Mouse (Mus musculus): ENCODE results near the gene Pla2g3. TPM values are rescaled to one million over a fixed set of nuclear protein-coding genes. Genes with fewer than 3 reads are reported as not detected.
A peak's percentile ranks its signal among the peaks of the same experiment; 100 is the strongest.

Gene Pla2g3
- total and polyA plus RNA-seq, 2 experiments, result 0.06 TPM; not detected in 1

DNA sequence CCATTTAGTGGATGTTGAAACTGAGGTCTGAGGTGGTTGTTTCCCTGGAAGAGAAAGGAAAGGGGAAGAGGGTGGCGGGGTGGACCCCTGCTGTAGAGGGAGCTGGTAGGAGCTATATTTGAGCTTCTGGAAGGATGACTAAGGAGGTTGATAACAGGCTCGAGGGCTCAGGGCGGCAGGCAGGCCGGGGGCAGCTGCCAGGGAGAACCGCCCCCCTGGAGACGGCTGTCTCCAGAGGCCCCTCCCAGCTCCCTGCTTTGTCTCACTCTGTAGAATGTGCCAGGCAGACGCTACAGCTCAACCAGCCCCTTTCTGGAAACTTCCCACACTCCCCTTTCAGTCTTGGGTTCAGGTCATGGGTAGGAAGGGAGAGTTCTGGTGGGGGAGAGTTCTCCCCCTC is 20.1 kb downstream of the Pla2g3 start:
- no peaks in the 10 kb centered on the region for H3K36me3 ChIP-seq (ENCODE audit: control insufficient read depth, insufficient read depth, low read length)
- H3K79me2 ChIP-seq (ENCODE audit: control insufficient read depth, insufficient read depth, low read length), result no peaks in the 10 kb centered on the region
- H3K9ac ChIP-seq (ENCODE audit: low read depth, low read length), result no peak overlapping the region
- no peak overlapping the region for H3K4me3 ChIP-seq (ENCODE audit: insufficient read depth, low read depth, low read length)
- H3K27me3 ChIP-seq (ENCODE audit: control insufficient read depth, insufficient read depth, low read length), result no peaks in the 10 kb centered on the region
- 69% methylated on average over 7 of the region's 7 CpGs for WGBS
- H3K27ac ChIP-seq (replicated peaks; ENCODE audit: insufficient read depth, low read depth, low read length), result no peak overlapping the region
- 0 out of 2 replicates have a peak, but pooled peaks cover 2% of the 10 kb centered on the region for H3K4me1 ChIP-seq (ENCODE audit: control insufficient read depth, insufficient read depth, low read length)
- DNase-seq (ENCODE audit: extremely low read depth, low read depth, low spot score), result no peak
- no peak for TF ChIP-seq POLR2A (IDR thresholded peaks at IDR 0.05; ENCODE audit: extremely low read depth, insufficient read depth, low read length)
- TF ChIP-seq CTCF (IDR thresholded peaks at IDR 0.05; ENCODE audit: low read depth, low read length), result no peak

DNA sequence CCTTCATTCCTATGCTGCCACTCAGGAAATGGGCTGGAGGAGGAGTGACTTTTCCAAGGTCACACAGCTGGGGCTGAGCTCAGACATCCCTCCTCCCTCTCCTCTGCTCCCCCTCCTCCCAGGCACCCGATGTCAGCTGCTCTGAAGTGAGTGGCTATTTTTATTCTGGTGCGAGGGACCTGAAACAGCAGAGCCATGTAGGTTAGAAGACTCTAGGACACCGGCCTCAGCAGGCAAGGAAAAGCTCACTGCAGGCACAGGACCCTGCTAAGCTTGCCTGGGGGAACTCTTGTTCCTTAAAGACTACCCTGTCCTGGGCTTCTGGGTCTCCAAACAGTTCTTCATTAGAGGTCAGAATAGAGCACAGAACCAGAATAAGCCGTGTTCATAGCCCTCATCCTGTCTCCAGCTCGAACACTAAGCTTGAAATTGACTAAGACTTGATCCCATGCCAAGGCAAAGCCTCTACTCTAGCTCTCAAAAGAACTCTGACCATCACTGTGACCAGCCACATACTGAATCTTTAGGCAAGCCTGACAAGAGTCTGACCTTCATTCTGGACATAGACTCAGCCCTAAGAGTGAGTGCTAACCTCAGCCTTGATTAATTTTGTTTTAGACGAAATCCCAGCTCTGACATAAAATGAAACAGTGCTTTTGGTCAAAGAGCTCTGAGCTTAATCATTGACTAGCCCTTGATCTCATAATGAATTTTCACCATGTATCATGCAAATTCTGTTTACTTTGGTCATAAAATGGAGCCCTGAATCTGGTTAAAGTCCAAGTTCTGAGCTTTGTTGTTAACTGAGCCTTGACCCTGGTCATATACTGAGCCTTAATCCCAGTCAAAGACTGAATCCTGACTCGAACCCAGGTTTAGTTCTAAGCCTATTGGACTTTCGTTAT is 21.3 kb downstream of the Pla2g3 start:
- H3K4me1 ChIP-seq (ENCODE audit: control insufficient read depth, insufficient read depth, low read length), result 0 out of 2 replicates have a peak, but pooled peaks cover 2% of the 10 kb centered on the region
- TF ChIP-seq POLR2A (IDR thresholded peaks at IDR 0.05; ENCODE audit: extremely low read depth, insufficient read depth, low read length) (no peak), CTCF (IDR thresholded peaks at IDR 0.05; ENCODE audit: low read depth, low read length) (no peak)
- H3K36me3 ChIP-seq (ENCODE audit: control insufficient read depth, insufficient read depth, low read length), result no peaks in the 10 kb centered on the region
- no peak overlapping the region for H3K9ac ChIP-seq (ENCODE audit: low read depth, low read length)
- H3K79me2 ChIP-seq (ENCODE audit: control insufficient read depth, insufficient read depth, low read length), result no peaks in the 10 kb centered on the region
- DNase-seq (ENCODE audit: extremely low read depth, low read depth, low spot score), result peak; percentile 75
- WGBS, result 36% methylated on average over 8 of the region's 8 CpGs
- no peak overlapping the region for H3K27ac ChIP-seq (replicated peaks; ENCODE audit: insufficient read depth, low read depth, low read length)
- H3K27me3 ChIP-seq (ENCODE audit: control insufficient read depth, insufficient read depth, low read length), result no peaks in the 10 kb centered on the region
- no peak overlapping the region for H3K4me3 ChIP-seq (ENCODE audit: insufficient read depth, low read depth, low read length)

DNA sequence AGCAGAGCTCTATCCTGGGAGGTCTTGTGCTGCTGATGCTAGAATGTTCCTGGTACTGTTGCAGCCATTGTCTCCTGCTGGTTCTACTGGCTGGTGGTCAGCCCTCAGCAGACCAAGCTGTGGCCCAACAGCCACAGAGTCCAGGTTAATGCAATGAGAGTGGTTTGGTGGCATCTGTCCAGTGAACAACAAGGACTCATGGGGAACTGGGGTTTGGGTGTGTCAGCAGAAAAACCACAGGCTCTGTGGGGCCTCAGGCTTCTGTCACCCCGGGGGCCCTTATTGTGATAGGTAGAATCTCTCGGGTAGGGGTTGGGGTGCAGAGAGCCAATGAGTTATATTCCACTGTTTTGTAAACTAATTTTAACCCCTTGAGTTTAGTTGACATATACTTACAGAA is 22.2 kb downstream of the Pla2g3 start:
- no peak overlapping the region for H3K27ac ChIP-seq (replicated peaks; ENCODE audit: insufficient read depth, low read depth, low read length)
- H3K4me1 ChIP-seq (ENCODE audit: control insufficient read depth, insufficient read depth, low read length), result peaks cover 3% of the 10 kb centered on the region; the same call in 1 of the 2 replicates
- 83% methylated on average over 2 of the region's 2 CpGs for WGBS
- peaks cover 2% of the 10 kb centered on the region; the same call in 1 of the 2 replicates for H3K27me3 ChIP-seq (ENCODE audit: control insufficient read depth, insufficient read depth, low read length)
- no peaks in the 10 kb centered on the region for H3K36me3 ChIP-seq (ENCODE audit: control insufficient read depth, insufficient read depth, low read length)
- no peaks in the 10 kb centered on the region for H3K79me2 ChIP-seq (ENCODE audit: control insufficient read depth, insufficient read depth, low read length)
- no peak for TF ChIP-seq POLR2A (IDR thresholded peaks at IDR 0.05; ENCODE audit: extremely low read depth, insufficient read depth, low read length)
- DNase-seq (ENCODE audit: extremely low read depth, low read depth, low spot score), result no peak
- no peak overlapping the region for H3K9ac ChIP-seq (ENCODE audit: low read depth, low read length)
- H3K4me3 ChIP-seq (ENCODE audit: insufficient read depth, low read depth, low read length), result no peak overlapping the region

DNA sequence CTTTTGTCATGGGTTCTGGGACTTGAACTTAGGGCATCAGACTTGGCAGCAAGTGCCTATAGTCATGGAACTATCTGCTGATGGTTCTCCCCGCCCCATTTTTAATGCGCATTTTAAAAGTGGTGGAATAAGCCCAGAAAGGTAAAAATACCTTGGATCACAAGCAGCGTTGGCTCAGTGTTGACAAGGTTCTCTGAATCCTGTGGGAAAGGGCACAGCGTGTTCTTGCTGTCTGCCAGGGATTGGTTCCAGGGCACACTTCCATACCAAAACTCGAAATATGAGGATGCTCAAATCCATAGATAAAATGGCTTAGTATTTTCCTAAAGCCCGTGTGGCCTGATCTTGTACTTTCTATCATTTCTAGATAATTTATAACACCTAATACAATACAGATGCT is 25.2 kb downstream of the Pla2g3 start:
- Histone ChIP-seq H3K4me1 (ENCODE audit: control insufficient read depth, insufficient read depth, low read length) (peaks cover 3% of the 10 kb centered on the region; the same call in 1 of the 2 replicates), H3K79me2 (ENCODE audit: control insufficient read depth, insufficient read depth, low read length) (no peaks in the 10 kb centered on the region), H3K36me3 (ENCODE audit: control insufficient read depth, insufficient read depth, low read length) (no peaks in the 10 kb centered on the region), H3K27me3 (ENCODE audit: control insufficient read depth, insufficient read depth, low read length) (peaks cover 7% of the 10 kb centered on the region; the same call in 1 of the 2 replicates), H3K27ac (replicated peaks; ENCODE audit: insufficient read depth, low read depth, low read length) (no peak overlapping the region), H3K4me3 (ENCODE audit: insufficient read depth, low read depth, low read length) (no peak overlapping the region), H3K9ac (ENCODE audit: low read depth, low read length) (no peak overlapping the region)
- 94% methylated on average over 6 of the region's 6 CpGs for WGBS
- no peak for TF ChIP-seq POLR2A (IDR thresholded peaks at IDR 0.05; ENCODE audit: extremely low read depth, insufficient read depth, low read length)
- TF ChIP-seq CTCF (IDR thresholded peaks at IDR 0.05; ENCODE audit: low read depth, low read length), result no peak
- no peak for DNase-seq (ENCODE audit: extremely low read depth, low read depth, low spot score)

DNA sequence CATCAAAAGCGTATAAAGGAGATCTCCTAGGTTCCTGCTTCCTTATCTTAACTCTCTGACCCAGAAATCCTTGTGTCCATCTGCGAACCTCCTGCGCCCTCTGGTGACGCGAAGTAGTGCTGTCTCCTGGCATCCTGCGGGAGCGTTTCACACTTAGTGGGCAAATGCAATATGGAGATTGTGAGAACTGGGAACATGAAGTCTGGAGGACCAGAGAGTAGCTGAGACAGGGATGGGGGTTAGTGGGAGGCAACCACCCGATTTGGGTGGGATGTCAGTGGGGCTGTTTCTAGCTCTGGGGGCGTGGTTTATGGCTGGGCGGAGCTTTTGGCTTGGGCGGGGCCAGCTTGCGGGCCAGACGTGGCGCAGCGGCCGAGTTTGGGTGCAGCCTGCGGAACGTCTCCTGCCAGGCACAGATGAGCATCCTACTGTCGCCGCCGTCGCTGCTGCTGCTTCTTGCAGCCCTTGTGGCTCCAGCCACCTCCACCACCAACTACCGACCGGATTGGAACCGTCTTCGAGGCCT is 26.5 kb downstream of the Pla2g3 start, which contains the start of gene Selenom:
Selenom (plus strand) TSS at position 156 of the 526 bp plus-strand sequence.
- under 1% methylated on average over 26 of the region's 26 CpGs for WGBS
- H3K9ac ChIP-seq (ENCODE audit: low read depth, low read length), result peak within 1 kb of the TSS; percentile 72

More for the DNA sequence above, 26.5 kb downstream of the Pla2g3 start, which contains the start of gene Selenom:
- TF ChIP-seq POLR2A (IDR thresholded peaks at IDR 0.05; ENCODE audit: extremely low read depth, insufficient read depth, low read length), result 0 out of 2 replicates have a peak, but pooled peaks have one; percentile 49
- peak; percentile 98 for TF ChIP-seq CTCF (IDR thresholded peaks at IDR 0.05; ENCODE audit: low read depth, low read length)
- peak; percentile 67 for DNase-seq (ENCODE audit: extremely low read depth, low read depth, low spot score)
- Histone ChIP-seq H3K27me3 (ENCODE audit: control insufficient read depth, insufficient read depth, low read length) (peaks cover 7% of the 10 kb centered on the region; the same call in 1 of the 2 replicates), H3K27ac (replicated peaks; ENCODE audit: insufficient read depth, low read depth, low read length) (no peak within 1 kb of the TSS), H3K79me2 (ENCODE audit: control insufficient read depth, insufficient read depth, low read length) (no peaks in the 10 kb centered on the region), H3K4me3 (ENCODE audit: insufficient read depth, low read depth, low read length) (peak within 1 kb of the TSS; percentile 74), H3K36me3 (ENCODE audit: control insufficient read depth, insufficient read depth, low read length) (no peaks in the 10 kb centered on the region), H3K4me1 (ENCODE audit: control insufficient read depth, insufficient read depth, low read length) (peaks cover 3% of the 10 kb centered on the region; the same call in 1 of the 2 replicates)

Data from liver, adult 2 months (tissue).